Mouse (Mus musculus): Measurements from ENCODE around the gene Prkn.
A peak's percentile ranks its signal among the peaks of the same experiment; 100 is the strongest.

The Prkn gene

GRCm38 (mm10) chr17:10840148-10840707, at the start of gene Prkn, which contains the start of gene Pacrg:
Gene Prkn, plus strand, starts transcription at chr17:10840384.
Gene Pacrg, minus strand, starts transcription at chr17:10840311.
- peak; percentile 80 for DNase-seq (ENCODE audit: low spot score)

GRCm38 (mm10) chr17:10791661-10792060, 48.5 kb upstream of the Prkn start:
- no peak for DNase-seq (ENCODE audit: low spot score)

GRCm38 (mm10) chr17:10806692-10807091, 33.5 kb upstream of the Prkn start:
- DNase-seq (ENCODE audit: low spot score): no peak

GRCm38 (mm10) chr17:10807261-10807998, 32.8 kb upstream of the Prkn start:
- no peak for DNase-seq (ENCODE audit: low spot score)

GRCm38 (mm10) chr17:10808571-10808970, 31.6 kb upstream of the Prkn start:
- no peak for DNase-seq (ENCODE audit: low spot score)

- DNase-seq (ENCODE audit: low spot score): no peak
Measured at GRCm38 (mm10) chr17:10818971-10819370, 21.2 kb upstream of the Prkn start.

GRCm38 (mm10) chr17:10840731-10841201, 582 bp downstream of the Prkn start:
- DNase-seq (ENCODE audit: low spot score): peak; percentile 5

- DNase-seq (ENCODE audit: low spot score): no peak
Measured at GRCm38 (mm10) chr17:10854207-10854606, 14.0 kb downstream of the Prkn start.

- no peak for DNase-seq (ENCODE audit: low spot score)
Measured at GRCm38 (mm10) chr17:10874208-10875187, 34.3 kb downstream of the Prkn start.

- DNase-seq (ENCODE audit: low spot score): no peak
Measured at GRCm38 (mm10) chr17:10878986-10879385, 38.8 kb downstream of the Prkn start.

GRCm38 (mm10) chr17:10882260-10882659, 42.1 kb downstream of the Prkn start:
- no peak for DNase-seq (ENCODE audit: low spot score)

- no peak for DNase-seq (ENCODE audit: low spot score)
Measured at GRCm38 (mm10) chr17:10887924-10888323, 47.7 kb downstream of the Prkn start.

GRCm38 (mm10) chr17:10901686-10902228, 61.6 kb downstream of the Prkn start:
- DNase-seq (ENCODE audit: low spot score): no peak

- no peak for DNase-seq (ENCODE audit: low spot score)
Measured at GRCm38 (mm10) chr17:10936698-10937097, 96.5 kb downstream of the Prkn start.

GRCm38 (mm10) chr17:10937844-10938243, 97.7 kb downstream of the Prkn start:
- DNase-seq (ENCODE audit: low spot score): no peak

GRCm38 (mm10) chr17:10938755-10939154, 98.6 kb downstream of the Prkn start:
- no peak for DNase-seq (ENCODE audit: low spot score)

GRCm38 (mm10) chr17:10946552-10946951, 106.4 kb downstream of the Prkn start:
- no peak for DNase-seq (ENCODE audit: low spot score)

GRCm38 (mm10) chr17:10947614-10948013, 107.4 kb downstream of the Prkn start:
- no peak for DNase-seq (ENCODE audit: low spot score)

- no peak for DNase-seq (ENCODE audit: low spot score)
Measured at GRCm38 (mm10) chr17:10959066-10959864, 119.1 kb downstream of the Prkn start.

GRCm38 (mm10) chr17:10962151-10962550, 122.0 kb downstream of the Prkn start:
- no peak for DNase-seq (ENCODE audit: low spot score)

- no peak for DNase-seq (ENCODE audit: low spot score)
Measured at GRCm38 (mm10) chr17:10982136-10982535, 142.0 kb downstream of the Prkn start.
